Mouse (Mus musculus): ENCODE data around the gene Olfr1496.
"Not testable (repeated sequence)": the region's sequence is repeated elsewhere in the genome, so short reads cannot be mapped to it uniquely, and the experiment has no call there.

The Olfr1496 gene

GRCm38 (mm10) chr19:13777578-13777977 lies at the start of gene Olfr1496:
TSS of gene Olfr1496 (plus strand) at chr19:13777878.
- no peak for DNase-seq

GRCm38 (mm10) chr19:13739428-13739827 lies 38.2 kb upstream of the Olfr1496 start, which contains the start of gene Olfr1494:
TSS of gene Olfr1494 (plus strand) at chr19:13739728.
- no peak for DNase-seq

GRCm38 (mm10) chr19:13749366-13749765 lies 28.3 kb upstream of the Olfr1496 start:
- DNase-seq: no peak

- no peak for DNase-seq
Observed at GRCm38 (mm10) chr19:13764306-13764705, 13.4 kb upstream of the Olfr1496 start, which contains the start of gene Olfr1495. TSS of gene Olfr1495 (plus strand) at chr19:13764606.

GRCm38 (mm10) chr19:13768565-13769276 lies 9.0 kb upstream of the Olfr1496 start:
- DNase-seq: no peak

GRCm38 (mm10) chr19:13798102-13798501 lies 20.4 kb downstream of the Olfr1496 start, which contains the start of gene Olfr1497:
TSS of gene Olfr1497 (minus strand) at chr19:13798202.
- no peak for DNase-seq

- not testable (repeated sequence) for DNase-seq
Observed at GRCm38 (mm10) chr19:13805486-13805885, 27.8 kb downstream of the Olfr1496 start.

GRCm38 (mm10) chr19:13812823-13813222 lies 35.1 kb downstream of the Olfr1496 start:
- no peak for DNase-seq

GRCm38 (mm10) chr19:13818827-13819226 lies 41.1 kb downstream of the Olfr1496 start:
- no peak for DNase-seq

- DNase-seq: no peak
Observed at GRCm38 (mm10) chr19:13819347-13819746, 41.7 kb downstream of the Olfr1496 start, which contains the start of gene Olfr1499. TSS of gene Olfr1499 (minus strand) at chr19:13819447.

- no peak for DNase-seq
Observed at GRCm38 (mm10) chr19:13820847-13821246, 43.2 kb downstream of the Olfr1496 start.

- DNase-seq: no peak
Observed at GRCm38 (mm10) chr19:13828447-13828846, 50.8 kb downstream of the Olfr1496 start.

- no peak for DNase-seq
Observed at GRCm38 (mm10) chr19:13830388-13830787, 52.7 kb downstream of the Olfr1496 start, which contains the start of gene Olfr1500. TSS of gene Olfr1500 (minus strand) at chr19:13830488.
